19 mouse cellular contexts compared by ENCODE assay signal in the genomic region with DNA sequence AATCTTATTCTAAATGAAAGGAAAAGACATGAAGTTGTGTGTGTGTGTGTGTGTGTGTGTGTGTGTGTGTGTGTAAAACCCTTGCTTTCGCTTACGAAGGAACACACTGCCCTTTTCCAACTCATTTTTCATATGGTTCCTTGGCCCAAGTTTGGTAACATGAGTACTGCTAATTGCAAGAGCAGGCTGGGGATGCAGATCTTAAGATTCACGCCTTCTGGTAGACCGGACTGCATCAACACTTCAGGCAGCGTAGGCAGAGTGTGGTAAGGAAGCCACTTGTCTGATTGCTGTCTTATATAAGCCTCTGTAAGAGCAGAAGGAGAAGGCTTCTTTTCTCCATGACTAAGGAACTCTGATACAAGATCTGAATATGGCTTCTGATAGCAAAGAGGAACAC.
DNase-seq lines count a peak whose midpoint lies in the region; TF ChIP-seq lines count a peak whose summit lies in the region.
"Had no signal": no experiment of that assay in that cellular context is flagged by ENCODE, and none has a peak within 500 bp of the region (broad histone marks: within the 10 kb centered on the region; RNA-seq: fewer than 3 reads in every experiment).

No protein-coding gene starts in this region.

- no peaks in the 10 kb centered on the region for H3K9me3 ChIP-seq in heart, embryonic 10.5 days
- H3K9me3 ChIP-seq: embryonic facial prominence, embryonic 15.5 days; heart, embryonic 13.5 days; intestine, embryonic 15.5 days; limb, embryonic 15.5 days; liver, embryonic 15.5 days had no signal

- TF ChIP-seq CTCF in layer of hippocampus, adult 2 months (conservative IDR thresholded peaks at IDR 0.05) = no peak
- TF ChIP-seq CTCF in gastrocnemius, adult 2 months (IDR thresholded peaks at IDR 0.05) = no peak

- H3K27ac ChIP-seq in layer of hippocampus, adult 2 months = no peak overlapping the region
- H3K27ac ChIP-seq in gastrocnemius, adult 2 months = no peak overlapping the region
- no peak overlapping the region for H3K27ac ChIP-seq in heart, embryonic 10.5 days
- H3K27ac ChIP-seq: embryonic facial prominence, embryonic 15.5 days; heart, embryonic 13.5 days; hindbrain, embryonic 14.5 days; intestine, embryonic 15.5 days; limb, embryonic 15.5 days; liver, embryonic 15.5 days; macrophage had no signal

- no peaks in the 10 kb centered on the region for H3K4me1 ChIP-seq in heart, embryonic 10.5 days
- H3K4me1 ChIP-seq: embryonic facial prominence, embryonic 15.5 days; heart, embryonic 13.5 days; intestine, embryonic 15.5 days; limb, embryonic 15.5 days; liver, embryonic 15.5 days had no signal

- intact Hi-C loops in gastrocnemius, adult 2 months (cut with DNase I) = no loop called here

- H3K4me3 ChIP-seq in layer of hippocampus, adult 2 months = no peak overlapping the region
- H3K4me3 ChIP-seq in gastrocnemius, adult 2 months = no peak overlapping the region
- H3K4me3 ChIP-seq in heart, embryonic 10.5 days = no peak overlapping the region
- H3K4me3 ChIP-seq: embryonic facial prominence, embryonic 15.5 days; heart, embryonic 13.5 days; intestine, embryonic 15.5 days; limb, embryonic 15.5 days; liver, embryonic 15.5 days had no signal

- H3K36me3 ChIP-seq in heart, embryonic 10.5 days = no peaks in the 10 kb centered on the region
- H3K36me3 ChIP-seq: embryonic facial prominence, embryonic 15.5 days; heart, embryonic 13.5 days; intestine, embryonic 15.5 days; limb, embryonic 15.5 days; liver, embryonic 15.5 days had no signal

- H3K27me3 ChIP-seq in heart, embryonic 10.5 days (ENCODE audit: insufficient read depth, poor library complexity, severe bottlenecking) = no peaks in the 10 kb centered on the region
- H3K27me3 ChIP-seq: embryonic facial prominence, embryonic 15.5 days; heart, embryonic 13.5 days; intestine, embryonic 15.5 days; limb, embryonic 15.5 days; liver, embryonic 15.5 days had no signal

- peak; percentile 26 for DNase-seq in layer of hippocampus, adult 11-12 months (ENCODE audit: low spot score)
- no peak for DNase-seq in layer of hippocampus, postnatal 10 days (ENCODE audit: low spot score in 2 of 2)
- peak; percentile 14 to 58 for DNase-seq in layer of hippocampus, adult 2 months (ENCODE audit: low spot score in 2 of 2)
- peak; percentile 9 to 86 for DNase-seq in left cerebral cortex, adult 8-10 months (ENCODE audit: low spot score in 2 of 2)
- peak; percentile 5 for DNase-seq in right cerebral cortex, postnatal 14 days
- DNase-seq in gastrocnemius, adult 2 months = no peak
- no peak for DNase-seq in heart, embryonic 10.5 days (ENCODE audit: low spot score)
- DNase-seq in heart, adult 8-10 months (ENCODE audit: low spot score) = no peak
- DNase-seq: adrenal gland, postnatal 14 days; cerebellum, adult 11-12 months; cerebellum, postnatal 25 days; retina, postnatal 1 day had no signal

- 96% methylated on average over 5 of the region's 5 CpGs for WGBS in heart, embryonic 10.5 days

Comparison
In these comparisons a context has a peak if more than half of its experiments do, and no peak if none do; other contexts are left out.
1. DNase-seq: peak in layer of hippocampus, adult 11-12 months (single experiment), layer of hippocampus, adult 2 months (2 of 2), left cerebral cortex, adult 8-10 months (2 of 2) and right cerebral cortex, postnatal 14 days (single experiment); none in layer of hippocampus, postnatal 10 days (0 of 2), gastrocnemius, adult 2 months (single experiment), heart, embryonic 10.5 days (single experiment) and heart, adult 8-10 months (single experiment).